Mouse (Mus musculus) neural tube, embryonic 14.5 days (tissue): ENCODE measurements around the gene Mtss1l. TPM values are rescaled to one million over a fixed set of nuclear protein-coding genes. Genes with fewer than 3 reads are reported as not detected.

Source experiments
- ATAC-seq: fragments of 200-750 bp; cut with Nextera tagmentation; 2 replicates; pipeline ENCODE4 v1.8.0; 2017; ENCODE audit warnings: low read depth, mild to moderate bottlenecking, moderate TSS enrichment, moderate library complexity
- H3K27ac ChIP-seq: fragments of 300-500 bp; sonication (generic); 2 replicates; pipeline ENCODE4 v1.5.1; 2014; ENCODE audit warnings: low read depth, mild to moderate bottlenecking, control low read depth, low read length, moderate library complexity, mixed read lengths
- H3K27me3 ChIP-seq: fragments of 300-500 bp; sonication (generic); 2 replicates; pipeline ENCODE4 v1.6.1; 2014; ENCODE audit warnings: low read length; ENCODE audit not compliant: control insufficient read depth, insufficient read depth
- H3K36me3 ChIP-seq: fragments of 300-500 bp; sonication (generic); 2 replicates; pipeline ENCODE4 v1.6.1; 2014; ENCODE audit warnings: low read length, mixed read lengths; ENCODE audit not compliant: control insufficient read depth, insufficient read depth
- H3K4me1 ChIP-seq: fragments of 300-500 bp; sonication (generic); 2 replicates; pipeline ENCODE4 v1.6.1; 2014; ENCODE audit warnings: low read length; ENCODE audit not compliant: control insufficient read depth, insufficient read depth
- H3K4me2 ChIP-seq: fragments of 300-500 bp; sonication (generic); 2 replicates; pipeline ENCODE4 v1.6.1; 2014; ENCODE audit warnings: mild to moderate bottlenecking, low read depth, low read length, control low read depth
- H3K4me3 ChIP-seq: fragments of 300-500 bp; sonication (generic); 2 replicates; pipeline ENCODE4 v1.5.1; 2014; ENCODE audit warnings: low read depth, low read length, control low read depth, mixed read lengths
- H3K9ac ChIP-seq: fragments of 300-500 bp; sonication (generic); replicated peaks from 2 replicates; pipeline ENCODE4 v1.6.1; 2014; ENCODE audit warnings: low read depth, mild to moderate bottlenecking, control low read depth, low read length, mixed read lengths
- H3K9me3 ChIP-seq: fragments of 300-500 bp; sonication (generic); 2 replicates; pipeline ENCODE4 v1.6.1; 2016; ENCODE audit warnings: low read length; ENCODE audit not compliant: control insufficient read depth
- whole genome bisulfite sequencing: fragments of 180-500 bp; shearing (Covaris S2); extraction: QIAGEN DNeasy Blood & Tissue Kit; methylation state at CpG from one replicate; pipeline ENCODE4 v1.1.7; 2014; 5-methylcytosine and 5-hydroxymethylcytosine counted together
- polyA plus RNA-seq: library from polyadenylated mRNA; unstranded; fragments of >200 nt; fragmentation: Nextera tagmentation; extraction: Ambion mirVana; gene quantifications from 2 replicates; pipeline ENCODE4 v1.2.1, GENCODE M21; 2014

The Mtss1l gene
- polyA plus RNA-seq, 1 experiment from 2014 or later: 24.9 TPM

GRCm38 (mm10) chr8:110703460-110704061, 17.7 kb upstream of the Mtss1l start:
- no peak overlapping the region for H3K9ac ChIP-seq
- WGBS: 72% methylated on average over 9 of the region's 9 CpGs
- peak overlapping the region; percentile 67 for H3K27ac ChIP-seq
- H3K4me2 ChIP-seq: no peak overlapping the region
- H3K36me3 ChIP-seq: no peaks in the 10 kb centered on the region
- no peak for ATAC-seq
- no peaks in the 10 kb centered on the region for H3K9me3 ChIP-seq
- H3K4me1 ChIP-seq: peaks cover 21% of the 10 kb centered on the region; the same call in 1 of the 2 replicates
- H3K4me3 ChIP-seq: no peak overlapping the region
- H3K27me3 ChIP-seq: no peaks in the 10 kb centered on the region

DNA sequence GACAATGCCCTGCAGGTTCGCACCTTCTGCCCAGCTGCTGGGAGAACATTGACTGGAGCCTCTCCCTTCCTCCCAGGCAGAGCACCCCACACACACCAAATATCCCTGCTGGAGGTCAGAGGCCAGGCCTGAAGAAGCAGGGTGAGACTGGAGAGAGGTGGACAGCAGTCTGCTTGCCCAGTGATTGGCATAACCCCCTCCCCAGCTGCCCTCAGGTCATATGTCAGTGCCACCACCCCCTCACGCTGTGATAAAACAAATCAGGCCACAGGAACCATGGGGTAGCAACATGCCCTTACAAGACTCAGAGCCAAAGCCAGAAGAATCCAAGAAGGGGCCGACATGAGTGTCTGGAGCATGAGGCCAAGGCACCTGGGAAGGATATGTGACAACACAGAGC, 17.2 kb upstream of the Mtss1l start:
- Histone ChIP-seq H3K4me3 (no peak overlapping the region), H3K4me1 (peaks cover 21% of the 10 kb centered on the region; the same call in 1 of the 2 replicates), H3K27ac (no peak overlapping the region), H3K4me2 (no peak overlapping the region), H3K9ac (no peak overlapping the region), H3K27me3 (no peaks in the 10 kb centered on the region), H3K36me3 (no peaks in the 10 kb centered on the region), H3K9me3 (no peaks in the 10 kb centered on the region)
- 94% methylated on average over 3 of the region's 3 CpGs for WGBS
- no peak for ATAC-seq

DNA sequence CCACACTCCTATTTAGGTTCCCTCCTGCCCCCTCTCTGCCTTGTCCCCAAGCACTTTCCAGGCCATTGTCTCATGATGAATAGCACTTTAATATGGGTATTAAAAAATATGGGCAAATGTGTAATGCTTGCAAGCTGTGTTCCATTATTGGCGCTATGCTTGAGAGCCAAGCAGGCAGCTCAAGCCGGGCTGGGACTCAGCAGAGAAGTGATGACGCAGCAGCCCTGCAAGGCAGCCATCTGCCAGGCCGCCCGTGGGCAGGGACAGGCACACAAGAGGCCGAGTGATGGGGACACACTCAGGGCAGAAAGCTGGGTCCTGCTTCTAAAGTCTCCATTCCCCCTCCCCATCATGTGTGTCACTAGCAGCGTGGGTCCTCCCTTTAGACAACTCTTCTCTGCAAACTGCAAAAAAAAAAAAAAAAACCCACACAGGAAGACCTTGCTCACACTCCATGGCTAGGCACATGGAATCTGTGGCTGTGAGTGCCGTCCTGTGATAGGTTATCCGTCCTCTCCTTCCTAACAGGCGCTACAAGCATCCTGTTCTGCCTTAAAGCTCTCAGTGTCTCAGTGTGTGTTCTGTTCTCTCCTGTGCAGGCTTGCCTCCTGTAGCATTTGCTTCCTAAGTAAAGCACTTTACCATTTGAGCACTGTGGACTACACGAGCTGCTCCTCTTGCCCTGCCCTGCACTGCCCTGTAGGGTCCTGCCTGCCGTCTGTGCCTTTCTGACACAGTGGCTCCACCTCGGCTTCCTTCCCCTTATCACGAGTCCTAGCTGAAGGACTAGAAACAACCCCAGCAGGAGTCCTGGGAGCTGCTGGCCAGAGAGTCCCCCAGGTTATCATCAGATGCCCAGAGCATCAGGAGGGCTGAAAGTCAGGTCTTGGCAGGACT, 15.6 kb upstream of the Mtss1l start:
- WGBS: 67% methylated on average over 14 of the region's 14 CpGs
- Histone ChIP-seq H3K36me3 (no peaks in the 10 kb centered on the region), H3K9me3 (no peaks in the 10 kb centered on the region), H3K4me1 (peaks cover 21% of the 10 kb centered on the region; the same call in 1 of the 2 replicates), H3K27me3 (no peaks in the 10 kb centered on the region), H3K9ac (no peak overlapping the region), H3K4me2 (no peak overlapping the region), H3K27ac (peak overlapping the region; percentile 67), H3K4me3 (no peak overlapping the region)
- ATAC-seq: no peak

DNA sequence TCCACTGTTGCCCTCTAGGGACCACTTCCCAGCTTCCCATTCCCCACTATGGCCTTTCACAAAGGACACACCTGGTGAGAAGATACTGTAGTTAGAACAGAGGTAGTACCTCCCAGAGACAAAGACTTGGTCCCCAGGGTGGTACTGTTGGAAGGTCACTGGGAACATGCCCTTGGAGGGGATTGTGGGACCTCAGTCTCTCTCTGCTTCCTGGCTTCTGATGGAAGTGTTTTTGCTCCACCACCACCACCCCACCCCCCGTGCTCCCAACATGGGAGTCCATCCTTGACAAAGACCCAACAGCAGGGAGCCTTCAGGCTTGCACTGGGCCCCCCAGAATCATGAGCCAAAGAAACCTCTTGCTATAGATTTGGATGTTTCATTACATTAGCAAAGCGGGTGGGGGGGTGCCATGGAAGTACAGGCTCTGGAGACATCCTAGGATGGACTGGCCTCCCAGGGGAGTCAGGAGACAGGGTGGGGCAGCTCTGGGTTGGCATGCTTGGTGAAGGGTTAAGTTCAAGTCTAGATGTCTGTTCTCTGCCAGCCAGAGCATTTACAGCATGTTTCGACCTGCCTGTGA, 14.9 kb upstream of the Mtss1l start:
- Histone ChIP-seq H3K9me3 (no peaks in the 10 kb centered on the region), H3K4me3 (no peak overlapping the region), H3K27me3 (no peaks in the 10 kb centered on the region), H3K4me2 (no peak overlapping the region), H3K4me1 (peaks cover 21% of the 10 kb centered on the region; the same call in 1 of the 2 replicates), H3K36me3 (no peaks in the 10 kb centered on the region), H3K9ac (no peak overlapping the region), H3K27ac (0 out of 2 replicates have a peak overlapping the region, but pooled peaks have one; percentile 67)
- ATAC-seq: no peak
- 94% methylated on average over 3 of the region's 3 CpGs for WGBS

- no peak overlapping the region for H3K4me2 ChIP-seq
- H3K9ac ChIP-seq: no peak overlapping the region
- no peak for ATAC-seq
- H3K27me3 ChIP-seq: no peaks in the 10 kb centered on the region
- H3K9me3 ChIP-seq: no peaks in the 10 kb centered on the region
- no peak overlapping the region for H3K4me3 ChIP-seq
- H3K36me3 ChIP-seq: no peaks in the 10 kb centered on the region; the same call in 1 of the 2 replicates
- no peak overlapping the region for H3K27ac ChIP-seq
- H3K4me1 ChIP-seq: peaks cover 7% of the 10 kb centered on the region; the same call in 1 of the 2 replicates
- 83% methylated on average over 11 of the region's 11 CpGs for WGBS
These were observed 12.8 kb upstream of the Mtss1l start for GRCm38 (mm10) chr8:110708429-110708828.

DNA sequence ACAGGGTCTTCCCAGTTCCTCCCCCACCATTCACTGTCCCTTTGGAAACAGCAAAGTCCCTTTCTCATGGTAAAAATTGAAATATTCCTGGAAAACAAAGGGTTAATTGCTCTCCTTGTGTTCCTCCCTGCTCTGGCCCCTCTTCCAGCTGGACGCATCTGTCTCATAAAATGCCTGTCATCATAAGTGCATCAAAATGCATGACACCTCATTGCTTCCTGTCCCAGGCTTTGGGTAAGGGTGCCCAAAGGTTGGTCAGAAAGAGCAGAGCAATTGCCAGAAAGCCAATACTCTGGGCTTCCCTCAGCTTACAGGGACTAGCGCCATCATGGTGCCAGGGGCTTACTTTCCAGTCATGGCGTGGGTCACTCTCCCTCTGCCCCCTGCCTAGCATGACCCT, 10.7 kb upstream of the Mtss1l start:
- H3K27me3 ChIP-seq: no peaks in the 10 kb centered on the region
- WGBS: 65% methylated on average over 3 of the region's 3 CpGs
- no peaks in the 10 kb centered on the region for H3K9me3 ChIP-seq
- no peak for ATAC-seq
- H3K4me3 ChIP-seq: no peak overlapping the region
- H3K27ac ChIP-seq: no peak overlapping the region; the same call in 1 of the 2 replicates
- H3K9ac ChIP-seq: no peak overlapping the region
- H3K4me2 ChIP-seq: no peak overlapping the region
- no peaks in the 10 kb centered on the region; the same call in 1 of the 2 replicates for H3K36me3 ChIP-seq
- peaks cover 9% of the 10 kb centered on the region; the same call in 1 of the 2 replicates for H3K4me1 ChIP-seq

GRCm38 (mm10) chr8:110711271-110711934, 9.9 kb upstream of the Mtss1l start:
- Histone ChIP-seq H3K9me3 (no peaks in the 10 kb centered on the region), H3K27me3 (no peaks in the 10 kb centered on the region), H3K9ac (no peak overlapping the region), H3K4me2 (no peak overlapping the region), H3K36me3 (no peaks in the 10 kb centered on the region; the same call in 1 of the 2 replicates), H3K27ac (no peak overlapping the region), H3K4me1 (peaks cover 17% of the 10 kb centered on the region; the same call in 1 of the 2 replicates), H3K4me3 (no peak overlapping the region)
- ATAC-seq: no peak
- WGBS: 84% methylated on average over 13 of the region's 13 CpGs

DNA sequence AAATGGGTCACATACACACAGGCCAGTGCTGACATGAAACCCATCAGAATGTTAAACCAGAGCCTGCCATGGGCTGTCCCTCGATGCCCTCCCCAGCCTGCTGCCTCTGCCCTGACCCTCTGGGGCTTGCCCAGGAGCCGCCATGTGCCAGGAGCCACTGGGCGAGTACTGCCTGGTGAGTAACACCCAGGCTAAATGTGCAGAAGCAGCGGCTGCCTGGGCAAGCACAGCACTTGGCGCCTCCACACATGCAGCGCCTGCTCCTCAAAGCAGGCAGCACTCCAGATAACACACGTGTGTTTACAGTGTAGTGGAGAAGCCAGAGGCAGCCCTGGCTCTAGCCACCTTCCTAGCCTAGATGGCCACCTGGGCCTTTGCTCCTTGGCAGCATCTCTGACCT, 8.2 kb upstream of the Mtss1l start:
- peaks cover 20% of the 10 kb centered on the region; the same call in 1 of the 2 replicates for H3K4me1 ChIP-seq
- no peaks in the 10 kb centered on the region for H3K9me3 ChIP-seq
- WGBS: 93% methylated on average over 7 of the region's 7 CpGs
- no peak overlapping the region for H3K4me3 ChIP-seq
- no peak overlapping the region for H3K27ac ChIP-seq
- H3K9ac ChIP-seq: no peak overlapping the region
- H3K4me2 ChIP-seq: no peak overlapping the region
- no peaks in the 10 kb centered on the region; the same call in 1 of the 2 replicates for H3K36me3 ChIP-seq
- H3K27me3 ChIP-seq: no peaks in the 10 kb centered on the region
- no peak for ATAC-seq
